Mouse (Mus musculus): ENCODE results near the gene Dab2ip.

The Dab2ip gene

DNA sequence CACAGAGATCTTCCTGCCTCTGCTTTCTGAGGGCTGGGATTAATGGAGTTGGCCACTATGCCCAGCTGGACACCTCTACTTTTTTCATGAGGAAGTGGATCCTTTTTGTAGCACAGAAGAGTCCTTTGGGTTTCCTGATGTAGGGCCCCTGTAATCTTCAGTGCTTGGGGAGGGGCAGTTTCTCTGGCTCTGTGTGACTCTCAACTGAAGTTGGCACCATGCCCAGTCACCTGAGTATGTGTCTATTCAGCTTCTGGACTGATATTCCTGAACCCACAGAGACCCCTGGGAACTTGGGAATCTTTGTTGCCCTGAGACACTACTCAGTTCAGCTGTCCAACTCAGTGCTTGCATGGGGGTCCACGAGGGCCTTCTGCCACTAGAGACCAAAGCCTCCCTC lies 37.0 kb downstream of the Dab2ip start:
- no peak for DNase-seq (ENCODE audit: low read depth, low spot score)

DNA sequence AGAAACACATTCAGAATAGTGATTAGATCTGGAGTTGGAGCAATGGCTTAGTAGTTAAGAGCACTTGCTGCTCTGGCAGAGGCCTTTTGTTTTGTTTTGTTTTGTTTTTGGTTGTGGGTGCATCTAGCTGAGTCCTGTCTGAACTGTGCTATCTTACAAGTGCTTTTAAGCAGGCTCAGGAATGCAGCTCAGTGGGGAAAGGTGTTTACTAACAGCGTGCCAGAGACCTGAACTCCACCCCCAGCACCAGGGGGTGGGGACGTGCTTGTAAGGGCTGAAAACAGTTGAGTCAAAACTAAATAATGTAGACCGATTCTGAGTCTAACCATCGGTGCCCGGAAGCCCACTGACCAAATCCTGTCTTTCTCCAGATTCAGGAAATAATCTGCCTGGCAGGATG lies 37.7 kb downstream of the Dab2ip start:
- no peak for DNase-seq (ENCODE audit: low read depth, low spot score)

DNA sequence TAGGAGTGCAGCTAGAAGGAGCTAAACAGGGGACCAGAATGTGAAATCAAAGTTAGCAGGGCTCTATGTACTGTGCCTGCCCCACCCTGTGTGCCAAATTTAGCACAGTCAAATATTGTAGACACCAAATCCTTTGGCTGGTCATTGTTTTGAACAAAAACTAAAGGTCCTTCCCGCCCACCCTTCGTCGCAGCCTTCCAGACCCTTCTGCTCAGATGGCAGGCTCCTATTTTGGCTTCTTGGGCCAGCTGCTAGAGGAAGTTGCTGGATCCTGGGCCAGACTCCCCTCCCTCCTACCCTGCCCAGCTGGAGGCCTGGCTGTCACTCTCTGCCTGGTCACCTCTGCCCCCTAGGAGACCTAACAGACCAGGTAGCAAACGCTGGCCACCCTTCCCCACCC lies 38.7 kb downstream of the Dab2ip start:
- DNase-seq (ENCODE audit: low read depth, low spot score): no peak

DNA sequence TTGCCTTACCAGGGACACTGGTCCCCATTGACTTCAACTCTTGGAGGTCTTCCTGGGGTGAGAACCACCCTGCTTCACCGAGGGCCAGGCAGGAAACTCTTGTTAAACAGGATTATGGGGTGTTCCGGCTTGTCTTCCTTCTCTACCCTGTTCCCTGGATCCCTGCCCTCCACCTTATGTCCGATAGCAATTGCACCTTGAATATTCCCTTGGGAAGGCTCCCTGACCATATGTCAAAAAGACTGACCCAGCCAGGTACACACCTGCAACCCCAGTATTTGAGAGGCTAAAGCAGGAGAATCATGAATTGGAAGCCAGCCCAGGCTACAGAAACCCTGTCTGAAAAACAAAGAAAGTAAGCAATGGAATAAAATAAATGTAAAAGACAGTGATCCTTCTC lies 40.8 kb downstream of the Dab2ip start:
- no peak for DNase-seq (ENCODE audit: low read depth, low spot score)

DNA sequence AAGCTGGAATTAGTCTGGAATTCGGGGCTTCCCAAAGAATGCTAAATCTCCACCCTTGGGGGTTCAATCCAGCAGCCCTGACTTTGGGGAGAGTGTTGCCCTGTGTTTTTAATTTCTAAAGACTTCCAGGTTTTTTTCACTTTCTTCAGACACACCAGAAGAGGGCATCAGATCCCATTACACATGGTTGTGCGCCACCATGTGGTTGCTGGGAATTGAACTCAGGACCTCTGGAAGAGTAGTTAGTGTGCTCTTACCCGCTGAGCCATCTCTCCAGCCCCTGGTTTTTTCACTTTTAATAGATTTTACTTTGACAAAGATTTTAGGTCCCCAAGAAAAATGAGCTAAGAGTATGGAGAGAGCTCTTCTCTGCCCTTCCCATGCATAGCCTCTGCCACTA lies 43.6 kb downstream of the Dab2ip start:
- no peak for DNase-seq (ENCODE audit: low read depth, low spot score)

DNA sequence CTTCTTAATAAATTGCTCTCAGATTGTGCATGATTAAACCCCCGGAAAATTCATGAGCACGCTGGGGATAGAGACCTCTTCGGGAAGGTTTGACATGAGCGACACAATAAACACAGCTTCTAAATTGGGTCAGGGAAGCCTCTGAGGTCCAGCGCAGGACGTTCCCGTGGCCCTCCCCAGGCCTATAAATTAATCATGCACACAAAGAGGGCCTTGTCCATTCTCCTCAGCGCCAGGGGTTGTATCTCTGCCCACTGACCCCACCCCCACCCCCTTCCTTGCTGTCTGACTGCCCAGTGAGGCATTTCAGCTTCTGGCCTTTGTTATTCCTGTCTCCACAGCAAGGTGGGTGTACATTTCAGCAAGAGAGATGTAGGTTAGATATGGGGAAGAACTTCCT lies 49.4 kb downstream of the Dab2ip start:
- no peak for DNase-seq (ENCODE audit: low read depth, low spot score)

DNA sequence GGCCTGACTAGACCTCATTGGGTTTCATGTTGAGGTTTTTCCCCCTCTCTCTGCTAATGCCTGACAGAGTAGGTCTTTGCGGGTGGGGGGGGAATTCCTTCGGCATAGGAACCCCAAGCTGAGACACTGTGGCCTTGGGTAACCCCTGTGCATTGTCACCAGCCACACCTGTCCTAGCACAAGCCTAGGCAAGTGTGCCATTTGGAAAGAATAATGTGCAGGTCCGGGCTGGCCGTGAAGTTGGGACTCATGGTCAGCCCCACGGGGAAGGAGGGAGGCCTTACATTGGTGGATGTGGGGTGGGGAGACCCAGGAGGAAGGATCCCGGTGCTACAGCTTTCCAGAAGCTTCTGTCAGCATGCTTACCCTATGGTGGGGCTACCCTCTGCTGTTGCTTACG lies 50.8 kb downstream of the Dab2ip start:
- DNase-seq (ENCODE audit: low read depth, low spot score): no peak

DNA sequence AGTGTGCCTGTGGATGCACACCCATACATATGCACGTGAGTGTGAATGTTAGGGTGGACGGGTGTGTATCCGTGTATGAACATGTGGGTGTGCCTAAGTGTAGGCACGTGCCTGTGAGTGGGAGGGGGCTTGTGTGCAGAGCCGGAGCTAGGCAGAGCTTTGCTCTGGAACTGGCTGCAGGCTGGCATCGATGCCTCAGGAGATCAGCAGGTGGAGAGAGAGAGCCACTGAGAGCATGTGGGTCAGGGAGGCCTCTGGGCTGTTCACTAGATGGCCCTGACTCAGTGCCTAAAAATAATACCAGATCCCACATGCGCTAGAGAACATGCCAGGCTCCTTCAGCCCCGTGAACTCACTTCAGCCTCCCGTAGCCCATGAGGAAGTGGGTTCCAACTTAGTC lies 51.3 kb downstream of the Dab2ip start:
- peak; percentile 21 for DNase-seq (ENCODE audit: low read depth, low spot score)

DNA sequence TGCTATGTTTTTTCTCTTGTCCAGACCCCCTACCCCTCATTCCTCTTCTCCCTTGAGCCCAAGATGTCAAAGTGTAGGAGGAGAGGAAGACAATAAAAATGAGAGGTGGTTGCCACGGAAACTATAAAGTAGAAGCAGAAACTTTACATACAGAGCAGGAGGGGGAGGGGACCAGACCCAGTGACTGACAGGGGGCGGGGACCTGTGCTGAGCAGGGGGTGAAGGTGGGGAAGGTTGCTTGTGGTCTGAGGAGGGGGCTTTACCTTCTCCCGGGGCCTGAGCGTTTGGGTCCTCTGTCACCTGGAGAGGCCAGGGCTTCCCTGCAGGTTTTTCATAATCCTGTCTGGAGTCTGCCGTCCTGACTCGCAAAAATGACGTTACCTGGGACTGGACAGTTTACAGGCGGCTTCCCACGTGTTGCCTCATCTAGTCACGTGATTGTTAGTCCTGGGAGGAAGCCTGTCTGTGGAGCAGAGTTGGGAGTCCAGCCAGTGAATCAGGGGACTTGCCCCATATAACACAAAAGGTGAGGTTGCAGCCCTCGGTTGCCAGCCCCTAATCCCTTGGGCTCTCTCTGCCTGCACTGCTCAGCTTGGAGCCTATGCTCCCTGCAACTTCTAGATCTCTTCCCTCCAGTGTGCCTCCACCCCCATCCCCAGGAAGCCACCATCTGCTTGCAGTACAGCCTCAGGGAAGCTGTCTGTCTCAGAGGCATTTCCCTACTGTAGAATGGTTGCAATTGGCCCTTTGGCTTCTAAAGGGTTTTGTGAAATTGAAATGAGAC lies 52.3 kb downstream of the Dab2ip start:
- DNase-seq (ENCODE audit: low read depth, low spot score): peak; percentile 51

DNA sequence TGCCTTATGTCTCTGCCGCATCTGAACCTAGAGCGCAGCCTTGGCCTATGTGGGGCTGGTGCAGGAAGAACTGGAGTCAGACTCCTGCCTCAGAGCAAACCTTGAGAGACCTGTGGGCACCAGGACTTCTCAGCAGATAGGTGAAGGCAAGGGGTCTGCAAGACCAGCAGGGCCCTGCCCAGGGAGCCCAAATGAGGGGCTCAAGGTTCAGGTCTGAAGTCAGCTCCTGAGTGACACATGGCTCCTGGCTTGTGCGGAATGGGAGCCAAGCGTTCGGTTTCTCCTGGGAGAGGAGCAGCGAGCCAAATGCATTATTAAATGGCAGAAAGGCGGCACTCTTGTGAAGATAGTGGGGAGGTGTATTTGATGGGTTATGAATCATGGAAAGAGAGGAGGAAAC lies 52.9 kb downstream of the Dab2ip start:
- no peak for DNase-seq (ENCODE audit: low read depth, low spot score)

DNA sequence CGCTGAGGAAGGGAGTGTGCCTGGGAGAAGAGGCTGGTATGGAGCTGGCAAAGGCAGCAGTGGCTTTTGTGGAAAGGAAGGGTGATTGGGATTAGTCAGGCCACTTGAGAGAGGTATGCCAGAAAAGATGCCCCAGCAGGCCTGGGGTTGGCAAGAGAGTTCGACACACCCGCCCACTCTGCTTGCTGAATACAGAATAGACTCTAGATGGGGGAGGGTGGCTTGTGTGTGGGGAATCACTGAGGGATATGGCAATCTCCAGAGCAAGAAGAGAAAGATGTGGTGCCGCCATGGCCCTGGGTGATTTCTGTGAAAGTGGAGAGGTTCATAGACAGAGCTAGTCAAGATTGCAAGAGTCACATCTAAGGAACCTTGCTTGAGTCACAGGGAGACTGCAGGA lies 53.6 kb downstream of the Dab2ip start:
- DNase-seq (ENCODE audit: low read depth, low spot score): peak; percentile 11

DNA sequence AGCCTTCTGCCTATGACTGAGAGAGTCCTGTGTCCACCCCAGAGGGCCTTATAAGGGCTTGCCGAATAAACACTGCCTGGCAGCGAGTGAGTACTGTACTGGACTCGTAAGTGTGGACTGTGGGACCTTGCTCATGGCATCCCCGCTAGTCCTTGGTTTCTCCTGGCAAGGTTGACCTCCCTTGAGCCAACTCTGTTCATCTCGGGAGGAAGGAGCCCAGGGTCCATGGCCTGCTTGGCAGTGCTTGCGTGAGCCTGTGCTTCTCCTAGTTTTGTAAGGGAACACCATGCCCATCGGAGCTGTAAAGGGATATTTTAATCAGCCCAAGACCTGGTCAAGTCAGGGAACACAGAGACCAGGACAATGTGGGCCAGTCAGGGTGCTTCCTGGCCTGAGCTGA lies 54.2 kb downstream of the Dab2ip start:
- DNase-seq (ENCODE audit: low read depth, low spot score): no peak

DNA sequence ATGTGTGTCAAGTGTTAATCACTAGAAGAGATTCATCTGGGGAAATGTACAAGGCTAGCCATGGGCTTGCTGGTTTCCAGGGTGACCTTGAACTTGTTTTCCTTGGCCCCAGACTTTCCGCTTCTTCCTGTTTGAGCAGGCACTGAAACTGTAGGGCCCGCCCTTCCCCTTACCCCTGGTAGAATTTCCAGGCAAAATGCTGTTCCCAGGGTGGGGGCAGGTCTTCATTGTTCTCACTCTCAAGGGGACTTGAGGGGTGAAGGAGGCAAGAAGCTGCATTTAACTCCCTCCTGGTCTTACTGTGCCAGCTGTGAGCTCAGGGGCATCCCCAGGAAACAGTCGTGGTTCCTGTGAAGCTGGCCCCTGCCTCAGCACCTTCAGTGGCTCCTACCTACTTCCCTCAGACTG lies 55.9 kb downstream of the Dab2ip start:
- DNase-seq (ENCODE audit: low read depth, low spot score): no peak

DNA sequence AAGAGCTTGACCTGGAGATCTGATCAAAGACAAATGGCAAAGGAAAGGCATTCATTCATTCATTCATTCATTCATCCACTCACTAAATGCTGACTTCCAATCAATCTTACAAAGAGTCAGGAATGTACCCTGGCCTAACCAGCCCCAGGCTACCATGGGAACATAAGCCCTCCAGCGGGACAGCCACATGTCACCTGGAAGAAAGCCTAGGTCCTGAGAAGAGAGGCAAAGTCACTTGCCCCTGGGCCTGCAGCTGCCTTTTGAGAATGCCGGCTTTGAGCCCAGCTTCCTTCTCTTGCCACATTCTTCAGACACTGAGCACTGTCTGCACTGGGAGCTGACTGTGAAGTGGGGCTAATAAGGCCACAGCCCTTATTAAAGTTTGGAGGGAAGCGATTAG lies 56.3 kb downstream of the Dab2ip start:
- DNase-seq (ENCODE audit: low read depth, low spot score): no peak

DNA sequence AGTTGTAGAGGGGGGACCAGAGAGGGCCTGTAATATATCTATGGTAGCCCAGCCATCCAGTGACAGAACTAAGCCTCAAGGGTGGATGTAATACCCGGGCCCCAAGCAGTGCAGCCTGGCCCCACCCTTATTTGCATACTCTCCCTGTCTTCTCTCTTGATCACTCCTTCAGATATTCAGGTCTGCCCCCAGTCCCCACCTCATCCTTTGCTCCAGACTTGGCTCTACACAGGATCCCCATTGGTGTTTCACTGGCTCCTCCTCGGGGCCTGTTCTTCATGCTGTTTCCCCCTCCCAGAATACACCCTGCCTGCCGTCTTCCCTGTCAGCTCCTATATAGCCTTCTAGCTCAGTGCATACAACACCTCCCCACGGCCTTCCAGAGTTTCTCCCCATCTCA lies 57.3 kb downstream of the Dab2ip start:
- DNase-seq (ENCODE audit: low read depth, low spot score): no peak

DNA sequence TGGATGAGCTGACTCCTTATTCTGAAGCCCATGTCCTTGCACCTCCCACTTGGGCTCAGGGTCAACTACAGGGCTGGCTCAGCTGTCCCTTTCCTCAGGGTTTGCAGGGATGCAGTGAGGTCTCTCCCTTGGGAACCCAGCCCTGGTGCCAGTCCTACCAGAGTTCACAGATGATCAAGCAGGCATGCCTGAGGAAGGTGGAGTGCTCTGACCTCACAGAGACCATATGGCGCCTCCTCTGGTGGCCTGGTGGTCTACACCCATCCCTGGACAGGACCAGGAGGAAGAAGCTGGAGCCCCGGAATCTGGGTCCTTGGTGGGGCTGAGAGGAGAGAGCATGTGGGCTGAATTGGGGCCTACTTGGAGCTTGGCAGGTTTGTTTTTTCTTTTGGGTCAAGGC lies 57.9 kb downstream of the Dab2ip start:
- no peak for DNase-seq (ENCODE audit: low read depth, low spot score)

DNA sequence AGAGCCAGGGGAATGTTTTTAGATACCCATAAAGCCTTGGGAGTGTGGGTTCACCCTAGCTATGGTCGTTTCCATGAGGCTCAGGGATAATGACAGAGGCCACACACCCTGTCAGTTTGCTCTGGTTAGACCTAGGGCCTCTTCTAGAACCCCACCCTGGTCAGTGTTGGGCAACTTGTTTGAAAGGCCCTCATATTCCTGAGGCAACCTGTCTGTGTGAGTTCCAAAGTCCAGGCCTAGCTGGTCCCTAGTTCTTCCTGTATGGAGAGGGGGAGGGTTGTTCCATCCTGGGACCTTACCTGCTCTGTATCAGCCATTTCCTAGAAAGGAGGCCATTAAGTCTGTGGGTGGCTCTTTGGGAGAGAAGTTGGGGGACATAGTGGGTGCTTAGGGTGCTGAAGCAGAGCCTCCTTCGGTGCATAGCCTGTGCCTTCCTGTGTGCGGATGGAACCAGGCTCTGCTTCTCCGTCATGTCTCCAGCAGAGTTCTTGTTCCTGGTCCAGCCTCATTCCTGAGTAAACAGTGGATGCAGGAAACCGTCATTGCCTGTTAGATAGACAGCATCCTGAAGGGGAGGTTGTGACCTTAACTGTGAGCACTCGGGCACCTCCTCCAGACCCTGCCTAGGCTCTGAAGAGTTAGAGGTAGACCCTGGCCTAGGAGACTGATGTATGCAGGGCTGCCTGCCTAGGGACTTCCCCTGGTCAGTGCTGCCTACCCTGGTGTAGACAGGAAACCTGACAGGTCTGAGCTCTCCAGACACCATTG lies 59.0 kb downstream of the Dab2ip start:
- no peak for DNase-seq (ENCODE audit: low read depth, low spot score)

DNA sequence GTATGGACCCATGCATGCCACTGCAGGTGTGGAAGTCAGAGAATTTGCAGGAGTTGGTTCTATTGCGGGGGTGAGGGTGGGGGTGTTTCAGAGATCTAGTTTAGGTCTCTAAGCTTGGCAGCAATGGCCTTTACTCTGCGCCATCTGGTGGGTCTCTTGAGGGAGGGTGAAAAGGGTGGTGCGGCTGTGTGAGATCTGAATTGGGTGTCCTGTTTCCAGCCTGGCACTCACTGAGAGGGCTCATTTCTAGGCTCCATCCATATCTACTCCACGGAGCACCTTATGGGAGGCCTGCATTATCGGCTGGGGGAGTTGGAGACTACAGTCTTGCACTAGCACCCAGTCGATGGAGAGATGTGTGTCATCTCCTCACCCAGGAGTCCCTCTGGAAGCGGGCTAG lies 60.9 kb downstream of the Dab2ip start:
- no peak for DNase-seq (ENCODE audit: low read depth, low spot score)

DNA sequence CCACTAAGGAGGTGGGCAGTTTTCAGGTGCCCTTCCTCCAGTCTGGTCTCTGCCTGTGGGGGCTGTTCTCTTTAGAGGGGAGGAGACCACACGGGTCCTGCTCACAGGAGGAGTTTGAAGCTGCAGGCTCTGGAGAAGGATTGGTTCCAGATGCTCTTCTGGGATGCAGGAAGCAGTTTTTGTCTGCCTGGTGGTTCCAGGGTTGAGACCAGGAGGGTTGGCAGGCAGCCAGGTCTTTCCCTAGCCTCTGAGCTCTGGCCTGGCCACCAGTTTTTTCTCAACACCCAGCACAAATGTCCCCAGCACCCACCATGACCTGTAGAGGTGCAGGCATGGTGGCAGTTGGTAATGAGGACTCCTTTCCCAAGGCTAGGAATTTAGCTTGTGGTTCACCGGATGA lies 61.5 kb downstream of the Dab2ip start:
- DNase-seq (ENCODE audit: low read depth, low spot score): peak; percentile 33

DNA sequence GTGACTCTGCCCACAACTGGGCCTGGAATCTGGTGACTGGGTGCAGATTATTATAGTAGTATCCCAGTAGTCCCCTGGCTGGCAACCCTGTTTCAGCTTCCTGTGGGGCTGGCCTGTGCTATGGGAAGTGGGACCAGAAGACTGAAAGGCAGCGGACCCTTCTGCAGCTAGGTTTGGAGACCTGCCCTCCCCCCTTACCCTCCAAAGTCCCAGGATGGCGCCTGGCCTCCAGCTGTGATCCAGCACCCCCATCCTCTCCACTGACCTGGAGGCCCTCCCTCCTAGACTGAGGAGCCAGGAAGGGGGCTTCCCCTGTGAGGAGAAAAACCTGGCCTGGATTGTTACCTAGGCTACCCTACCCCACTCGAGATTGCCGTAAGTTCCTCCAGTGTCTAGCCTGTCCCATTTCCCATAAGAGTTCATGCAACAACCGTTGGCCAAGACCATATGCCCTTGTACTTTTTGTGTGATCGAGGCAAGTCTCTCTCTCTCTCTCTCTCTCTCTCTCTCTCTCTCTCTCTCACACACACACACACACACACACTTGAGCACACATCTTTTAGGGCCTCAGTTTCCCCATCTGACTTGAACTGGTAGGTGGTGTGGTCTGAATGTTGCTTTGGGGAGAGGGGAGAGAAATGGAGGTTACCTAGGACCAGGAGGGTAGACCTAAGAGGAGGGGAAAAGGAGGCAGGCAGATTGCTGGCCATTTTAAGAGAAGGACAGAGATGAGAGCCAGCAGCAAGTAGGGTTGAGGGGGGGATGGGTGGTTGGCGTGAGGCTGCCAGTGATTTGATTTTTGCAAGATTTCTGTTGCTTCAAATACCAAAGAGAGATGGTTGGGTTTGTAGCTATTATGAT lies 62.5 kb downstream of the Dab2ip start:
- DNase-seq (ENCODE audit: low read depth, low spot score): no peak

DNA sequence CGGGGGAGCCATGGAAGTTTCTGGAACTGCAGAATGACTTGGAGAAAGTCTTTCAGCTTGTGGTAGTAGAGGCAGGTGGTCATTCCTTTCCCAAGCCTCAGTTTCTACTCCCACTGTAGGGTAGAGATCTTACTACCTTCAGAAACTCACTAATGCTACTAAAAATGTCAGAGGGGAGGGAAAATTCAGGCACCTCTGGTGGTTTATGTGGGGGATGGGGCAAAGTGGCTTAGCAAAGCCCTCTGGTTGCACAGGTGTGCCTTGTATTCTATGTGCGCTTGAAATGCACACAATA lies 63.1 kb downstream of the Dab2ip start:
- DNase-seq (ENCODE audit: low read depth, low spot score): no peak

DNA sequence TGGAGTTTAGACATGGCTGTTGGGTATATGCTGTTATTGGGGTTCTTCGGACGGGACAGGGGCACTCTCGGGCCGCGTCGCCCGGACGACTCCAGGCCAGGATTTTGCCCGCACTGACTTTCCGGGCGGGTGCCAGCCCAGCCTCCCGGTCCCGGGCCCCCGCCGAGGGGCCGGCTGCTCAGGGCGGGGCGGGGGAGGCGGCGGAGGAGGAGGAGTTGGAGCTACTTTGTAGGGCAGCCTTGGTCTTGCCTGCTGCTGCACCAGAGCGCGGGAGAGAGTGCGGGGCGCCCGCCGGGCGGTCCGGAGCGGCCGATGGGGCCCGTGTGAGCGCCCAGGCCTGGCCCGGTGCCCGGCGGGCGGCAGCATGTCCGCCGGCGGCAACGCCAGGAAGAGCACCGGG lies 63.7 kb downstream of the Dab2ip start:
- DNase-seq (ENCODE audit: low read depth, low spot score): no peak

All from 3T3-L1 (cell line).